Mouse (Mus musculus): ENCODE measurements around the gene Dap. TPM values are rescaled to one million over a fixed set of nuclear protein-coding genes. Genes with fewer than 3 reads are reported as not detected.

The Dap gene
- polyA plus RNA-seq, 1 experiment = 21.9 TPM

DNA sequence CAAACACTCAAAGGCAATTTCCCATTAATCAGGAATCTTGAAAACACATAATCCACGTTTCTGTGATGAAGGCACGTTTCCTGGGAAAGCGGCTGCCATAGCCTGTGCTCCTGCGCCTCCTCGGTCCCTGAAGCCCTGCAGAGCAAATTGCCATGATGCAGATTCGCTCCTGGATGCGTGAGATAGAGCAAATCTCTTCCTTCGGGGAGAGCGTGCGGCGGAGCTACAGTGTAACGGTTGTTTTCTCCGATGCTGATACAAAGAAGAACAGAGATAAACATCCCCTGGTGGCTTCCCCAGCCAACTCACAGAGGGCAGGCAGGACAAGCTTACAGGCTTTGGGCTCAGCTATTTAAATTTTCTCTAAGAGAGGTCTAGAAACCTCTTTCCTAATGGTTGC, 57.7 kb downstream of the Dap start:
- no peaks in the 10 kb centered on the region for H3K27me3 ChIP-seq (ENCODE audit: control insufficient read depth, insufficient read depth, low read length)
- no peak overlapping the region for H3K27ac ChIP-seq (ENCODE audit: insufficient read depth, low read length)
- WGBS = 90% methylated on average over 13 of the region's 13 CpGs
- 0 out of 2 replicates have a peak, but pooled peaks cover 2% of the 10 kb centered on the region for H3K4me1 ChIP-seq (ENCODE audit: control insufficient read depth, insufficient read depth, low read length)
- DNase-seq = no peak
- H3K4me3 ChIP-seq (replicated peaks; ENCODE audit: insufficient read depth, low read depth, low read length) = no peak overlapping the region
- no peak for TF ChIP-seq POLR2A (IDR thresholded peaks at IDR 0.05; ENCODE audit: borderline replicate concordance, insufficient read depth, low read length)
- TF ChIP-seq CTCF (IDR thresholded peaks at IDR 0.05; ENCODE audit: borderline replicate concordance, insufficient read depth, low read depth, low read length) = no peak

- Histone ChIP-seq H3K4me1 (ENCODE audit: control insufficient read depth, insufficient read depth, low read length) (0 out of 2 replicates have a peak, but pooled peaks cover 2% of the 10 kb centered on the region), H3K4me3 (replicated peaks; ENCODE audit: insufficient read depth, low read depth, low read length) (no peak overlapping the region), H3K27ac (ENCODE audit: insufficient read depth, low read length) (no peak overlapping the region), H3K27me3 (ENCODE audit: control insufficient read depth, insufficient read depth, low read length) (no peaks in the 10 kb centered on the region)
- TF ChIP-seq CTCF (IDR thresholded peaks at IDR 0.05; ENCODE audit: borderline replicate concordance, insufficient read depth, low read depth, low read length) (no peak), POLR2A (IDR thresholded peaks at IDR 0.05; ENCODE audit: borderline replicate concordance, insufficient read depth, low read length) (no peak)
- no peak for DNase-seq
- WGBS = 89% methylated on average over 3 of the region's 3 CpGs
These were observed 58.2 kb downstream of the Dap start for GRCm38 (mm10) chr15:31282353-31282752.

GRCm38 (mm10) chr15:31284142-31284541, 60.0 kb downstream of the Dap start:
- H3K27ac ChIP-seq (ENCODE audit: insufficient read depth, low read length) = no peak overlapping the region
- WGBS = 68% methylated on average over 5 of the region's 5 CpGs
- no peak for DNase-seq
- H3K4me3 ChIP-seq (replicated peaks; ENCODE audit: insufficient read depth, low read depth, low read length) = no peak overlapping the region
- TF ChIP-seq CTCF (IDR thresholded peaks at IDR 0.05; ENCODE audit: borderline replicate concordance, insufficient read depth, low read depth, low read length) = no peak
- TF ChIP-seq POLR2A (IDR thresholded peaks at IDR 0.05; ENCODE audit: borderline replicate concordance, insufficient read depth, low read length) = no peak
- no peaks in the 10 kb centered on the region for H3K27me3 ChIP-seq (ENCODE audit: control insufficient read depth, insufficient read depth, low read length)
- H3K4me1 ChIP-seq (ENCODE audit: control insufficient read depth, insufficient read depth, low read length) = 0 out of 2 replicates have a peak, but pooled peaks cover 2% of the 10 kb centered on the region

DNA sequence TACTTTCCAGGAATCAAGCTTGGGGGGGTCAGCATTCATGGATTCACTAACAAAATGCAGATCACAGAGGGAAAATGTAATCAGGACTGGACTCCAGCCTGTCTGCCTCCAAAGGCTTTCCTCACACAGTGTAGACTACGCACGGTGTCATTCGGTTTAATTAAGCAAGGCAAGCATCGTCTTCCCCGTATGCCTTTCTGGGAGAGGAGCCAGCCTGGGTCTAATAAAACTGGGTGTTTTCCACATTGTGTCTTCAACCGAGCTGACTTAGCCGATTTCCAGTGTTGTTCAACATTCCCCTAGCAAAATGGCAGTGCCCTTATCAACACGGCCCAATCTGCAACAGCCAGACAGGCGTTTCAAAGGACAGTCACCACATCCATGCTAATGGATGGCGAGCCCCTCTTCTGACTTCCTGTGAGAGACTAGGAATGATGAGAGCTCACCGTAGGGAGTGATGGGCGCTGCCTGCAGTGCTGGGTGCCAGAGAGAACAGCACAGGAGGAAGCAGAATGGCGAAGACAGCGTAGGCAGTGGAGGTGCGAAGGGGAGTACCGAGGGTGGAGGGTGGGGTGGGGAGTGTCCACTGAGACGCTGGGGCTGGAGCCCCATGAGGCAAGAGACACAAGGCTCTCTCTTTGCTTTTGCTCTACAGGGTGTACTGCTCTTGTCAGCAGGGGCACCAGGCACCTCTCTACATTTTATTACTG, 61.0 kb downstream of the Dap start:
- TF ChIP-seq POLR2A (IDR thresholded peaks at IDR 0.05; ENCODE audit: borderline replicate concordance, insufficient read depth, low read length) (no peak), CTCF (IDR thresholded peaks at IDR 0.05; ENCODE audit: borderline replicate concordance, insufficient read depth, low read depth, low read length) (no peak)
- Histone ChIP-seq H3K4me3 (replicated peaks; ENCODE audit: insufficient read depth, low read depth, low read length) (no peak overlapping the region), H3K27me3 (ENCODE audit: control insufficient read depth, insufficient read depth, low read length) (no peaks in the 10 kb centered on the region), H3K4me1 (ENCODE audit: control insufficient read depth, insufficient read depth, low read length) (0 out of 2 replicates have a peak, but pooled peaks cover 2% of the 10 kb centered on the region), H3K27ac (ENCODE audit: insufficient read depth, low read length) (no peak overlapping the region)
- 31% methylated on average over 17 of the region's 17 CpGs for WGBS
- DNase-seq = peak; percentile 34 to 47

- TF ChIP-seq POLR2A (IDR thresholded peaks at IDR 0.05; ENCODE audit: borderline replicate concordance, insufficient read depth, low read length) (no peak), CTCF (IDR thresholded peaks at IDR 0.05; ENCODE audit: borderline replicate concordance, insufficient read depth, low read depth, low read length) (no peak)
- 0 out of 2 replicates have a peak, but pooled peaks cover 2% of the 10 kb centered on the region for H3K4me1 ChIP-seq (ENCODE audit: control insufficient read depth, insufficient read depth, low read length)
- H3K27ac ChIP-seq (ENCODE audit: insufficient read depth, low read length) = no peak overlapping the region
- no peak overlapping the region for H3K4me3 ChIP-seq (replicated peaks; ENCODE audit: insufficient read depth, low read depth, low read length)
- H3K27me3 ChIP-seq (ENCODE audit: control insufficient read depth, insufficient read depth, low read length) = no peaks in the 10 kb centered on the region
- DNase-seq = no peak
- WGBS = 91% methylated on average over 3 of the region's 3 CpGs
These were observed 61.6 kb downstream of the Dap start for GRCm38 (mm10) chr15:31285695-31286094.

- Histone ChIP-seq H3K4me3 (replicated peaks; ENCODE audit: insufficient read depth, low read depth, low read length) (no peak overlapping the region), H3K27me3 (ENCODE audit: control insufficient read depth, insufficient read depth, low read length) (no peaks in the 10 kb centered on the region), H3K4me1 (ENCODE audit: control insufficient read depth, insufficient read depth, low read length) (no peaks in the 10 kb centered on the region; the same call in 1 of the 2 replicates), H3K27ac (ENCODE audit: insufficient read depth, low read length) (no peak overlapping the region)
- WGBS = 62% methylated on average over 3 of the region's 3 CpGs
- no peak for TF ChIP-seq CTCF (IDR thresholded peaks at IDR 0.05; ENCODE audit: borderline replicate concordance, insufficient read depth, low read depth, low read length)
- no peak for TF ChIP-seq POLR2A (IDR thresholded peaks at IDR 0.05; ENCODE audit: borderline replicate concordance, insufficient read depth, low read length)
- no peak for DNase-seq
These were observed 68.5 kb downstream of the Dap start for GRCm38 (mm10) chr15:31292627-31293026.

DNA sequence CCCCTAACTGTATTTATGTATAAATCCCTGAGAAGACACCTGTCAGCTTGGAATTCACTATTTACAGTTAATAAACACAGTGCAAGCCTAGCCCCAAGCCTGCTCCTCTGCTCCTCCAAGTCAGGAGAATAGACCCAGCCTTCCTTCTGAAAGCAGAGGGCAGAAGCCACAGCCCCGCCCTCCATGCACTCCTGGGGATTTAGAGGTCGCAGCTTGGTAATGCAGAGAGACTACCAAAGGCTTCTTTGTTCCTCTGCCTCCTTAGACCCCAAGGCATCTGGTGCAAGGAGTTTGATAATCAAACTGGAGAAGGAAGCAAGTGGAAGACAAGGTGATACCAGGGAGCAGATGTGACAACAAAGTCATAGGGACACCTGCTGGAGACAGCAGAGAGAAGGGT, 70.2 kb downstream of the Dap start:
- no peaks in the 10 kb centered on the region for H3K27me3 ChIP-seq (ENCODE audit: control insufficient read depth, insufficient read depth, low read length)
- no peak overlapping the region for H3K27ac ChIP-seq (ENCODE audit: insufficient read depth, low read length)
- no peak for TF ChIP-seq CTCF (IDR thresholded peaks at IDR 0.05; ENCODE audit: borderline replicate concordance, insufficient read depth, low read depth, low read length)
- TF ChIP-seq POLR2A (IDR thresholded peaks at IDR 0.05; ENCODE audit: borderline replicate concordance, insufficient read depth, low read length) = no peak
- WGBS = 20% methylated on average over 2 of the region's 2 CpGs
- no peak for DNase-seq
- H3K4me3 ChIP-seq (replicated peaks; ENCODE audit: insufficient read depth, low read depth, low read length) = no peak overlapping the region
- H3K4me1 ChIP-seq (ENCODE audit: control insufficient read depth, insufficient read depth, low read length) = no peaks in the 10 kb centered on the region; the same call in 1 of the 2 replicates

Data from cerebellum, adult 2 months (tissue).